Mouse (Mus musculus) bone marrow, adult 2 months (tissue): Measurements from ENCODE around the gene Vmn2r38. TPM values are rescaled to one million over a fixed set of nuclear protein-coding genes. Genes with fewer than 3 reads are reported as not detected.
"Not testable (repeated sequence)": the region's sequence is repeated elsewhere in the genome, so short reads cannot be mapped to it uniquely, and the experiment has no call there.

Source experiments
- H3K27ac ChIP-seq: fragments of 200-500 bp; 2 replicates; pipeline ENCODE4 v1.5.1; 2012; ENCODE audit warnings: low read depth, mild to moderate bottlenecking, control low read depth, inconsistent platforms, low read length; ENCODE audit not compliant: control insufficient read depth, poor library complexity, insufficient read depth
- H3K4me1 ChIP-seq: fragments of 200-500 bp; 2 replicates; pipeline ENCODE4 v1.6.1; 2011; ENCODE audit warnings: low read length; ENCODE audit not compliant: control insufficient read depth, insufficient read depth
- H3K4me3 ChIP-seq: fragments of 200-500 bp; replicated peaks from 2 replicates; pipeline ENCODE3; 2011; ENCODE audit warnings: mild to moderate bottlenecking, low read depth, low read length, control low read depth; ENCODE audit not compliant: control insufficient read depth
- WGBS: fragments of 180-500 bp; shearing (Covaris S2); methylation state at CpG from one replicate; pipeline ENCODE4 v1.1.7; 2018; 5-methylcytosine and 5-hydroxymethylcytosine counted together
- polyA plus RNA-seq: library from polyadenylated mRNA; stranded (reverse); fragments of >200 nt; gene quantifications from 2 replicates; pipeline ENCODE4 v1.2.4, GENCODE M21; 2011; ENCODE audit warnings: low replicate concordance; ENCODE audit not compliant: missing spikeins, insufficient read depth, insufficient read length

The Vmn2r38 gene
- not detected in 2 replicates for polyA plus RNA-seq

DNA sequence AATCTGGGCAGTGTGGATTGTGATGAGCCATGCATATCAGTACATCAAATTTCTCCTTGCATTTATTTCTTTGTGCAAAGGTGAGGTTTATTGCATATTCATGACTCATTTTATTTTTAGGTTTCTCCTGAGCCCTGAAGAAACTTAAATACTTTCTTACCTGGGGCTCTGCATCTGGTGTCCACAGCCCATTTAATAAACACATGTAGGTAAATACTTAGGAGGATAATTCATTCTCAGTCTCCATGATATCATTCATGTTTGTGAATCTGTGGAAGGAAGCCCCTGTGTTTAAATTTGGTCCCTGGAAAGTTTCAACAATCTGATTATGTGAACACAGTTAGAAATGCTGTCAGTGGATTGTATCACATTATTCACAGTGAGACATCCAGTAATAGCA, at the start of gene Vmn2r38:
TSS of gene Vmn2r38 (minus strand) at position 101 of the 400 bp plus-strand sequence.
- H3K27ac ChIP-seq, H3K4me1 ChIP-seq, H3K4me3 ChIP-seq: not testable (repeated sequence)

DNA sequence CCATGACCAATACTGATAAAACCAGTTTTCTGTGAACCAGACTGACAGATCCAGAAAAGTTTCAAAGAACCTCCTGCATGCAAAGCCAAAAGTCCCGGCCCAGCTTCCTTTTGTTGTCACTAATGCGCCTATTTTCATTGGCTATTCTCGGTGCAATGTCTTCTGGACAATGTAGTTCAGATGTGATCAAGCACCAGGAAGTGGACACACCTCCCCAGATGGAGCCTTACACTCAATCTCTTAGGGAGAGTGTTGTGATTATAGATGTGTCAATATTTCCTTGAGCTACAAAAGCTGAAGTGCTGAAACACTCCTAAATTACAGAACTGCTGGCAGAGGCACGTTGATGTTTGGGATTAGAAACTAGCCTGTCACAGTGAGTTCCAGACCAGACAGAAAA, 32.3 kb downstream of the Vmn2r38 start:
- H3K27ac ChIP-seq, H3K4me1 ChIP-seq, H3K4me3 ChIP-seq: not testable (repeated sequence)
- 70% methylated on average over 4 of the region's 4 CpGs for WGBS

DNA sequence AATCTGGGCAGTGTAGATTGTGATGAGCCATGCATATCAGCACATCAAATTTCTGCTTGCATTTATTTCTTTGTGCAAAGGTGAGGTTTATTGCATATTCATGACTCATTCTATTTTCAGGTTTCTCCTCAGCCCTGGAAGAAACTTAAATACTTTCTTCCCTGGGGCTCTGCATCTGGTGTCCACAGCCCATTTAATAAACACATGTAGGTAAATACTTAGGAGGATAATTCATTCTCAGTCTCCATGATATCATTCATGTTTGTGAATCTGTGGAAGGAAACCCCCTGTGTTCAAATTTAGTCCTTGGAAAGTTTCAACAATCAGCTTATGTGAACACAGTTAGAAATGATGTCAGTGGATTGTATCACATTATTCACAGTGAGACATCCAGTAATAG, 67.0 kb downstream of the Vmn2r38 start, which contains the start of gene Vmn2r39:
TSS of gene Vmn2r39 (minus strand) at position 101 of the 400 bp plus-strand sequence.
- H3K27ac ChIP-seq, H3K4me3 ChIP-seq, H3K4me1 ChIP-seq: not testable (repeated sequence)

Other genes with a start within 250 kb of the Vmn2r38 start
- gene Vmn2r40, start 166.4 kb downstream of the Vmn2r38 start, polyA plus RNA-seq, result not detected in 2 replicates
- gene Vmn2r39, start 67.1 kb downstream of the Vmn2r38 start, polyA plus RNA-seq, result not detected in 2 replicates
- gene Vmn2r37, start 125.8 kb upstream of the Vmn2r38 start, polyA plus RNA-seq, result not detected in 2 replicates